Mouse (Mus musculus) cerebellum, postnatal 14 days (tissue): ENCODE measurements around the gene Srms.
"Not testable (repeated sequence)": the region's sequence is repeated elsewhere in the genome, so short reads cannot be mapped to it uniquely, and the experiment has no call there.

Source experiments
- DNase-seq, 2 experiments: peaks; one replicate each; pipeline ENCODE4 v3.0.0; 2021; ENCODE audit warnings: mixed read lengths in 2 of 2

Srms gene

DNA sequence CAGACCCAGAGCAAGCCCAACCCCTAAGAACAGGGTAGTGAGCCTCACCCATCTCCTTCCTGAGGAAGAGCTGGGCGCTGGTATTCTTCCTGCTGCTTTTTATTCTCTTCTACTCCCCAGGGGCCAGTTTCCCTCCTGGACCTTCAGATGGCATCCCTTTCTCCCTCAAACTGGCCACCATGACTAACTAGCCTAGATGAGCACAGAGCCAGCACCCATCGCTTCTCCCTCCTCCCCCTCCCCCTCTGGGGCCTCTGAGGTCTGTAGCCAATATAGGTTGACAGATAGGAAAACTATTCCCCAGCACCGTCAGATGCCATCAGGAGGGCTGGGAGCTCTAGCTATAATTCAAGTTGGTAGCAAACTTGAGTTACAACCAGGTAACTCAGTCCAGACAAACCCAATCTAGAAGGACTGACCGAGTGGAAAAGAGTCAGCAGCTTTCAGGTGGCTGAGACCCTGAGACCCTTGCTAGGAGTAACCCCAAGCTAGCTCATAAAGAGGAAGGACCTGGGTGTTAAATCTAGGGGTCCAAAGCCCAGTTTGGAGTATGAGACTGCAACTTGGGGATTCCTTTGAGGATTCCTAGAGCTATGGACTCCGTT lies 6.0 kb upstream of the Srms start:
- no peak for DNase-seq

GRCm38 (mm10) chr2:181216037-181216436 lies 3.1 kb upstream of the Srms start:
- no peak for DNase-seq

DNA sequence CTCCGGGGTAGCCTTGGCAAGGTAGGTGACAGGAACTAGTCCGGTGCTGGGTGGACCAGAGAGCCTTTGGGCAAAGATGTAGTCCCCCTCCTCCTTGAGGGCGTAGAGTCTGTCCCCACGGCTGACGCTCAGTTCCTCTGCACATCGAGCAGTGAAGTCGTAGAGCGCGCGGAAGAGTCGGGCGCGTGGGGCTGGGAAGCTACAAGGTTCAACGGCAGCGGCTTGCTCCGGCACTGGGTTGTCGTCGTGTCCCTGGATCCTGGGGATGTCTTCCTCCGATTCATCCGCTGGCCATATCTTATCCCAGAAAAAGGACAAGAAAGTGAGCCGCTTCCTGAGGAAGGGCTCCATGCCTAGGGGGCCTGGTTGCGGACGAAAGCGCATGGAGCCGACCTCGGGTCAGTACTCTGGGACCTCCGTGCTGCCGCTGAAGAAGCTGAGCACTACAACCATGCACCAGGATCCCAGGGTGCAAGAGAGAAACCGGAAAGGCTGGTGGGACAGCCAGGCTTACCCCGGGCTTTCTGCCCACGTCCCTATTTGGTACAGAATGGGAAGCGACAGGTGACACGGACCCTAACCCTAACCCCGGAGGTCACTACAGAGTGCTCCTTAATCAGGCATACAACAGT lies 480 bp downstream of the Srms start:
- DNase-seq: no peak

DNA sequence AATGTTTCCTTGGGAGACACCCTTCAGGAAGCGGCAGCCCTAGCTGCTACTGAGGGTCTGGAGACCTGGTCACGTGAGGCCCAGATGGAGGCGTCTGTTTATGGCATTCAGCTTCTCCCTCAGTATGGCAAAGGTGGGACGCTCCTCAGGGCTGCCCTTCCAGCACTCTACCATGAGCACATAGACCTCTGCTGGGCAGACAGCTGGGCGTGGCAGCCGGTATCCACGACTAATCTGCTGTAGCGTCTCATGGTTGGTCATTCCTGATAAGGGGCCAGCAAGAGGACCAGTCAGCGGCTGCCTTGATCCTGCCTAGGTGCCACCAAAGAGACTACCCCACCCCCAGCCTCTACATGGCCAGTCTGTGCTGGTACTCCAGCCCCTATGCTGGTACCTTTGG lies 6.9 kb downstream of the Srms start:
- DNase-seq: no peak

DNA sequence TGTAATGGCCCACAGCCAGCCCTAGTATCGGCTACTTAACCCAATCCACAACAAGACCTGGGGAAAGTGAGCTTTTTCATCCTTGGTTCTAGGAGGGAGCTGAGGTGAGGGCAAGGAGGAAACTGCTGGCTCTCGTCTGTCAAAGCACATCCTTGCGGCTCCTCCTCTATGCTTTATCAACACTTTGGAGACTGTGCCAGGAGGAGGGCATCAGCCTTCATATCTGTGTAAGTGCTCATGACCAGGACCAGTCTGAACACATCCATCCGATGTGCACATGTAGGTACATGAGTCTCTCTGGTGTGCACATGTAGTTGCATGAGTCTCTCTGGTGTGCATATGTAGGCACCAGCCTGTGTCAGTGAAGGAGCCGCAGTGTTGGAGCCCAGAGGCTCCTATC lies 7.3 kb downstream of the Srms start:
- DNase-seq: no peak

DNA sequence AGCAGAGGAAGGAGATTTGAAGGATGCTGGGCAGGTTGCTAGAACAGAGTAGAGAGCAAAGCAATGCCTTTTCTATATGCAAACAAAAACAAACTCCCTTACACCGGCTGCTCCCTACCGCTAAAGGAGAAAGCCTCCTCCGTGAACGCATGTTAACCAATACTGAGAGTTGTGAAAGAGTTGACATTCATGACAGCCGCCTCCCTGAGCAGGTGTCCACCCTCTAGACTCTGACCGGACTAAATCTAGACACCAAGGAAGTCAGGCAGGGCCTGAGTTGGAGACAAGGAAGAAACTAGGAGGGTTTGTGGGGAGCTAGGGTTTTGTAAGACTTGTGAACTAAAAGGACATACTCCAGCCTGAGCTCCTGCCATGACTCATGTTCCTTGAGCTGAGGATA lies 10.1 kb downstream of the Srms start:
- DNase-seq: no peak

GRCm38 (mm10) chr2:181202422-181202821 lies 10.6 kb downstream of the Srms start, which contains the start of gene Ptk6:
Ptk6 (minus strand) TSS chr2:181202789.
- DNase-seq: no peak

DNA sequence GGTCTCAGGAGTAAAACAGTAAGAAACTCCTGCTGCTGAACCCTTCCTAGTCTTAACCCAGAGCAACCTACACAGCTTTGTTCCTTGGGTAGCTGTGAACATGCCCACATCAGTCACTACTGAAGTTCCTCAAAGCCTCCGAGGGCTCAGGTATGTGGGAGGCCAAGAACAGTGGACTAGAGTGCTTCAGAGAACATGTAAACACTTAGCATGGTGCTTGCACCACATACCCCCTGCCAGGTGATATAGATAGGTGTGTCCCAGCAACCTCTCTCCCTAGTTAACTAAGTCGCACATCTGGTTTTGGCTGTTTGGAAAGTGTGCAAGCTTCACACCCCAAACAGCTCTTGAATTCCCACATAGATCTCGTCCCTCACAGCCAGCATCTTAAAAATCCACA lies 11.4 kb downstream of the Srms start:
- no peak for DNase-seq

- no peak for DNase-seq
Measured at GRCm38 (mm10) chr2:181196628-181197300, 16.2 kb downstream of the Srms start.

- DNase-seq: no peak
Measured at GRCm38 (mm10) chr2:181193044-181193443, 19.9 kb downstream of the Srms start.

- no peak for DNase-seq
Measured at GRCm38 (mm10) chr2:181191936-181192335, 21.0 kb downstream of the Srms start.

GRCm38 (mm10) chr2:181191385-181191784 lies 21.6 kb downstream of the Srms start:
- not testable (repeated sequence) for DNase-seq

DNA sequence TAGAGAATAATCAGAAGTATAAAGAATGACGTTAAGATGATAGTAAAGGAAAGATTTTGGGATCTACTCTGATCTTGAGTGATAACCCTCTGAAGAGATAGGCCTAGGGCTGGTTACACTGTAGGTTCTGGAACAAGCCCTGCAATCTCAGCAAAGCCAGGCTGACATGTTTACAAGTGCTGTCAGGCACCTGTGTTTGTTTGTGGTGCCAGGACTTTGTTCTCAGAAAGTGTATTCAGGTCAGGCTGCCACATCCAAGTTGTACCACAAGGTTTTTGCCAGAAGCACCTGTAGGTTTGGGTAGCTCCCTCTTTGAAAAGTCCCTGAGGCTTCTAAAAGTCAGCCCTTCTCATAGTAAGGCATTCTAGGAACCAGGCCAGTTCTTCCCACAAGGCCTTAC lies 23.7 kb downstream of the Srms start:
- DNase-seq: no peak

- DNase-seq: no peak
Measured at GRCm38 (mm10) chr2:181188681-181189080, 24.3 kb downstream of the Srms start.

DNA sequence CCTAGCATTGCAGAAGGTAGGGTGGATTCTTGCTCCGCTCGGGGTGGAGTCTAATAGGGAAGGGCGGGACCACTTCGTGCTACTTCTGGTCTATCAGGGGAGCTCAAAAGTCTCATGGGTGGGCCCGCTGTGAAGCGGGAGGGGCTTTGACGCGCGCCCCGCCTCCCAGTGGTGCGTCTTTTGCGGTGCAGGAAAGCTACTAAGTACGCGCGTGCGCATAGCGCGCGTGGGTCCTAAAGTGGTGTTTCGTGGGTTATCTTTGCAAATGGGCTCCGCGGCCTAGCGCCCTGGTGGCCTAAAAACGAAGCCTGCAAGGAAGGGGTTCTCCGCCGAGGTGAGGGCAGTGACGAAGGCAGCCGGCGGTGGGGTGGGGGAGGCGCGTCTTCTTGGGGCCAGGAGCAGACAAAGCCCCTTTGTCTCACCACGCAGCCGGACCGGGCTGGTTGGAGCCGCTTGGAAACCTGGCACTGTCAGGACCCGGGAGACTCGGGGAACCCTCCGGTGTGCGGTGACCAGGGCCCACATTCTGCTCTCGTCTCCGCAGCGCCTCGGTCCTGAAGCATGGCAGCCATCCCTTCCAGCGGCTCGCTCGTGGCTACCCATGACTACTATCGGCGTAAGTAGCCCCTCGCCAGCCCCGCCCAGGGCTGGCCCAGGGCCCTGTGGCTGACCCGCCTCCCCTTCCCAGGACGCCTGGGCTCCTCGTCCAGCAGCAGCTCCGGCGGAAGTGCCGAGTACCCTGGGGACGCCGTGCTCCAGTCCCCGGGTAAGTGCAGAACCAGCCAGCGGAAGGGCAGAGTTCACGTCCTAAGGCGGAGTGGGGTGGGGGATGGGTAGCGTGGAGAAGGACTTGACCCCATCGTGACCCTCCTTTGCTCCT lies 25.6 kb downstream of the Srms start, which contains the start of gene Ppdpf:
Gene Ppdpf (plus strand): TSS at position 127 of the 880 bp plus-strand sequence.
- DNase-seq: peak; percentile 83 to 88

GRCm38 (mm10) chr2:181186635-181187034 lies 26.4 kb downstream of the Srms start:
- DNase-seq: peak; percentile 93

DNA sequence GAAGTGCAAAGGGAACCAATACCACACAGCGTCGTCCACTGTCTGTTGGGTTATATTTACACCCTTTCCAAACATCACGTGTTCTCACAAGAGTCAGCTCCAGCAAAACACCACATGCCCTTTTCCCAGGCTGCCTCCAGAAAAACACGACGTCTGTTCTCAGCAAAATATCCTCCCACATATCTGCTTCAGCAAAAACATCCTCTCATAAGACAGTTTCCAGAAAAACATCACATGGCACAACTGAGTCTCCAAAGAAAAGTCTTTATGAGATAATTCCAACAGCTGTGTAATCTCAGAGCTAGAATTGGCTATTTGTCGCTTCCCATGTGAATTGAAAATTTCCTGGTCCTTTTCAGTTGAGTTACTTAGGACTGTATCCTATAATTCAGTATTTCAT lies 32.1 kb downstream of the Srms start:
- DNase-seq: no peak

DNA sequence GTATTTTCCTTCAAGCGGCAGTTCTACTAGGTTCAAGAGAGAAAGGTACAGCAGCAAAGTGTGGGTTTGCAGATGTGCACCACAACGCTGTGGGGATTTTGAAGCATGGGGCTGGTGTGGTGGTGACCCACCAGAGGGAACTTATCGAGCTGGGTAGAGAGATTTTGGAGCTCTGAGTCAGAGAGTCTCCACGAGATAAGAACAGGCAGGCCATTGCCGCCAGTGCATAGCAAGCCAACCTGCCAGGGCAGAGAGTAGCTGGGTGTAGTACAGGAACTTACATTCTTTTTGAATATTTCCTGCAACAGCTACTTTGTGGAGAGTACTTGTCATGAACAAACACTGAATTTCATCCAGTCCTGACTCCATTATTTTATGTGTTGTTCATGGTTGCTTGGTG lies 34.5 kb downstream of the Srms start:
- DNase-seq: no peak

DNA sequence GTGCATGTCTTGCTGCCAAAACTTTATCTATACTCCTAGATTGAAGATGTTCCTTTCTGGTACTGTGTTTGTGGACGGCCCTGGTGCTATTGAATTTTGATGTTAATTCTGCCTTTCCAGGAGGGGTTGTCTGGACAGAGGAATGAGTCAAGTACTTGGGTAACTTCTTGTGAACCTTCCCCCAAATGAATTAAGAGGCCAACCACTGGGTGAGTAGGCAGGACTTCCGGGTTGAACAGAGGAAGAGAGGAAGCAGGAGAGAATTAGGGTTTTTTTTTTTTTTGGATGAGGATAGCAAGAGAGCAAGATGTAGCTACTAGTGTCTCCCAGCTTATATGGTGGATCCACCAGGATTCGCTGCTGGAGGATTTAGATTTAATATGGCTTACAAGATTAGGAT lies 35.0 kb downstream of the Srms start:
- no peak for DNase-seq

GRCm38 (mm10) chr2:181174646-181175045 lies 38.3 kb downstream of the Srms start:
- no peak for DNase-seq

DNA sequence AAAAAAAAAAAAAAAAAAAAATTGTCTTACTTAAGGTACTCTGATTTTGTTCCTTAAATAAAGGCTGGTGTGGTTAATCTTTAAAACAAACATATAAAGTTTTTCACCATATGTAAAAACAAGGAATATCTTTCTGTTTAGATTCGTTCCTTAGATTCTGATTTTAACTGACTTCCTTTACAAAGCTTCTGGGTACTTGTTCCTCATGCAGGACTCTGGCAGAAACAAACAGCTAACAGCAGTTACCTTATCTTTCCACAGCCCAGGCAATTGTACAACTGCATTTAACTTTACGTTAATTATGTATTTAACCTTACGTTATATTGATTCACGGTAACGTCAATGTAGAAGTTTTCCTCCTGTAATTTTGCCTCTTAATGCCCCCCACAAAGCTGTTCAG lies 46.5 kb downstream of the Srms start:
- DNase-seq: no peak

DNA sequence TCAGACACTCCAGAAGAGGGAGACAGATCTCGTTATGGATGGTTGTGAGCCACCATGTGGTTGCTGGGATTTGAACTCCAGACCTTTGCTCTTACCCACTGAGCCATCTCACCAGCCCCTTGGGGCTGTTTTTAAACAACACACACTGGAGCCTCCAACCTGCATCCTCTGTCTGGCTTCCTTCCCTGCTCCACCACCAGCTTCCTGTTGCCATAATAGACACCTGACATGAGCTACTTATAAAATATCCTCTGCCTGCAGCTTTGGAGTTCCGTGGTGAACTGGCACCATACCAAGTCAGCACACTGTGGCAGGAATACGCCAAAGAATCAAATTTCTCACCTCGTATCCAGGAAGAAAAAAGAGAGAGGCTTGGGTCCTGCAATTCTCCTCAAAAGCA lies 52.2 kb downstream of the Srms start:
- DNase-seq: peak; percentile 16 to 25

DNA sequence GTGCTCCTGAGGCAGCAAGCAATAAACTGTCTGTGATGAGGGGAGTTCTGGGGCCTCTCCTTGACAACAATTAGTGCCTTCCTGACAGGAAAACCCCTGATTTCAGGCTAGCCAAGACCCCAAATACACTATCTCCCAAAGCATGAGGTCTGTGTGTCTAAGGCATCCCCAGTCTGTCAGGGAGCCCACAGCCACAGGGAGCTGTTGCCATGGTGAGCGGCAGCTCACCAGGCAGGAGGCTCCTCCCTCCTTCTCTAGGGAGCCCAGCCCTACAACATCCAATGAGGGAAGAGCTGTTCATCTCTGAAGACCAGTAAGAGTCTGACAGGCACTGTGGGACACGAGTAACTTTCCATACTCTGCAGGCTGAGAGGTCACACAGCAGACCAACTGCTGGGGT lies 53.2 kb downstream of the Srms start:
- DNase-seq: peak; percentile 21 to 55
